Mouse (Mus musculus) thymus, adult 18-20 months (tissue): ENCODE results near the gene Fdxr.

ENCODE experiments used
- DNase-seq, 2 experiments: peaks; one replicate each; pipeline ENCODE4 v3.0.0; 2022; ENCODE audit warnings: mixed read lengths in 2 of 2

Gene Fdxr

DNA sequence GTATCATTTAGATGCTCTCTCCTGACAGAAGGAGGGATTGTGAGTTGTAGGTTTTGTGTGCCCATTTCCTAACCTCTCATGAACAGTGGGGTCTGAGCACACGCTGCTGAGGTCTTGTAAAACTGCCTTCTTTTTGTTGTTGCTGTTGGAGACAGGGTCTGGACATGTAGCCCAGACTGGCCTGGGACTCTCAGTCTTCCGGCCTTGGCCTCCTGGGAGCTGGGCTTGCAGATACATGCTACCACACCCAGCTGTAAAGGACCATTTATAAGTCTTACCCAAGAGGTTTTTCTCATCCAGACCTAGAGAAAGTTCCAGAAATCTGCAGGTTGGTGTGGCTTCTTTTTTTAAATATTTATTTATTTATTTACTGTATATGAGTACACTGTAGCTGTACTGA lies 11.5 kb upstream of the Fdxr start:
- DNase-seq = no peak

DNA sequence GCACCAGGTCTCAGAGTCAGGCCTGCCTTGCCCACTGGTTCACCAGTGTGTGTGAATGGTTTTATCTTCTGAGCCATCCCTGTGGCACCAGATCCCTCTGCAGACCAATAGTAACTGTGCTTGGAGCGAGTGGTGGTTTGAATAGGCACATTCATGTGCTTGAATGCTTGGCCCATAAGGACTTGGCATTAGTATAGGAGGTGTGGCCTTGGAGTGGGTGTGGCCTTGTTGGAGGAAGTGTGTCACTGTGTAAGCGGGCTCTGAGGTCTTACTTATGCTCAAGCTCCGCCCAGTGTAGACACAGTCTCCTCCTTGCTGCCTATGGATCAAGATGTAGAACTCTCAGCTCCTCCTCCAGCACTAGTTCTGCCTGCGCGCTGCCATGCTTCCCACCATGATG lies 10.5 kb upstream of the Fdxr start:
- no peak for DNase-seq

DNA sequence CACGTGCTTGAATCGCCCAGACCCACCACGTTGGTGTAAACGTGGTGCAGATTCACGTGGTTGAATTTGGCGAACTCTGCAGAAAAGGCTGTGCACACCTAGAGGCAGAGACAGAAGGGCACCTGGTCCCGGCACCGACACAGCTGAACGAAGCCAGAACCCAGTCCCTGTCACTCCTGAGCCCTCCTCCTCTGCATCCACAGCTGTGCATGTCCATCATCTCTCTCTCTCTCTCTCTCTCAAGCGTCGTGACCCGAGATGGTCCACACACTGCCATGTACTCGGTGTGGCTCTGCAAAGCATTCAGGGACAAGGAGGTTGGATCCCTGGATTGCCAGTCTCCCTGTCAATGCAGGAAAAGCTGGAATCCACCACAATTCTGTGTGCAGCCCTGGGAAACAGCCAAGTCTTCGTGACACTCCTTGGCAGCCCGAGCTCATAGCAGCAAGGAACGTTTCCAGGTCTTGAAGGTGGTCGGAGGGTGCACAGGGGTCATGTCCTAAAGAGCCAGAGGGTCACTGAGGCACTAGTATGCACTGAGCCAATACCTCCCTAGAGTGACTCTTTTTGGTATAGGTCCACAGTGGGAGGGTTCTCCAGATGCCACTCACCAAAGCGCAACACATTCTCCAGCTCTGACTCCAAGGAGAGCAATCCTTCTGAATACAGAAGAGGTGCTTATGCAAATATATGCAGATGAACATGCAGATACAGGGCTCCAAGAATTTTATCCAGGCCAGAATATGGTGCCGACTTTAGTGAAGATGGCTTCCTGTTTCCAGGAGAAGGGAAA lies 9.5 kb upstream of the Fdxr start:
- no peak for DNase-seq

DNA sequence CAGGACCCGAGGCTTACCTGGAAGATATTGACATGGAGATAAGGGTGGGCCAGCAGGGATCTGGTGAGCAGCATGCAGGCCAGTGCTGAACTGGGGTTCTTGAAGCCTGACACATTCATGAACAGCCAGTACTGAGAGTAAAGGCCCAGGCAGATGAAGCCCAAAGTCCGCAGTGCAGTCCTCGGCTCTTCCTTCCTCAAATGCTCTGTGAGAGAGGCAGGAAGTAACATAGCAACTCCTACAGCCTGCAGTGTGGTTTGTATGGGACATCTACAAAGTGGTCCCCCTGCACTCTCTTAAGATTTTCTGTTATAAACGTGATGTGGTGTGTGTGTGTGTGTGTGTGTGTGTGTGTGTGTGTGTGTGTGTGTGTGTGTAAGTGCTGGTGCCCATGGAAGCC lies 8.4 kb upstream of the Fdxr start:
- no peak for DNase-seq

DNA sequence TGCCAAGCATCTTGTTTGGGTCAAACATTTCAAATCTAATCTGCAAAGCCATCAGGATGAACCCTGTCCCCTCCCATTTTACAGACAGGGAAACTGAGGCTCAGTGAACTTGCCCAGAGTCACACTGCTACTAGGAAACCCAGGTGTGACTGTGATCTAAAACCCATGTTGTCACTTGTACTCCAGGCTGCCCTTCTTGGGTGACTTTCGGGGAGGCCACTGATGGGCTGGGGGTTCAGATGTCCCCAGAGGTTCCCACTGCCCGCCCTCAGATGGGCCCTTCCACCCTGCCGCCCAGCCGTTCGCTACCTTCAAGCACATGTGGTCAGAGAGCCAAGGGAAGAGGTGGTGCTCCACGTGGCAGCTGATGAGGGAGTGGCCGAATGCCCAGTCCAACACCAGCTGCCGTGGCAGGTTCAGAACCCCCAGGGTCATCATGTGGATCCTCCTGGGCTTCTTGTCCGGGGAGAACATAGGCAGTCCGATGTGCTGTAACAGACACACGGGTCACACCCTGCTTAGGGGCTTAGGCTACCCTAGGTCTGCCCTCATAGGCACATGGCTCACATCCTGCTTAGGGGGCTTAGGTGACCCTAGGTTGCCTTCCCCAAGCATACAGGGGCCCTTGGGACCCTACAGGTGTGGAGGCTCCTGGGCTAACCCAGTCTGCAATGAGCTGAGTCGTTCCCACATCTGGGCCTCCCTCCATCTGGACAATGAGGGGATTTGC lies 7.2 kb upstream of the Fdxr start:
- no peak for DNase-seq

DNA sequence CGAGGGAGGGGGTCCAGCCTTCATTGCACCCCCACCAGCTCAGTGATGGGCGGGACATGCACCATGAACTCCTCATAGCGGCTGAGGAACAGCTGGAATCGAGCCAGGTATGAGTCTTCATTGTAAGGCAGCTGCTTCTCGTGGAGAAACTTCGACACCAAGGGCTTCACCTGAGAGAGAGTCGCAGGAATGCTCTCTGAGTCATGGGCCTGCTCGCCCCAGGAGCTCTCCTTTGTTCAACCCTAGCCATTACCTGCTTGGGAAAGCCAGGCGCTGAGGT lies 6.6 kb upstream of the Fdxr start:
- no peak for DNase-seq

DNA sequence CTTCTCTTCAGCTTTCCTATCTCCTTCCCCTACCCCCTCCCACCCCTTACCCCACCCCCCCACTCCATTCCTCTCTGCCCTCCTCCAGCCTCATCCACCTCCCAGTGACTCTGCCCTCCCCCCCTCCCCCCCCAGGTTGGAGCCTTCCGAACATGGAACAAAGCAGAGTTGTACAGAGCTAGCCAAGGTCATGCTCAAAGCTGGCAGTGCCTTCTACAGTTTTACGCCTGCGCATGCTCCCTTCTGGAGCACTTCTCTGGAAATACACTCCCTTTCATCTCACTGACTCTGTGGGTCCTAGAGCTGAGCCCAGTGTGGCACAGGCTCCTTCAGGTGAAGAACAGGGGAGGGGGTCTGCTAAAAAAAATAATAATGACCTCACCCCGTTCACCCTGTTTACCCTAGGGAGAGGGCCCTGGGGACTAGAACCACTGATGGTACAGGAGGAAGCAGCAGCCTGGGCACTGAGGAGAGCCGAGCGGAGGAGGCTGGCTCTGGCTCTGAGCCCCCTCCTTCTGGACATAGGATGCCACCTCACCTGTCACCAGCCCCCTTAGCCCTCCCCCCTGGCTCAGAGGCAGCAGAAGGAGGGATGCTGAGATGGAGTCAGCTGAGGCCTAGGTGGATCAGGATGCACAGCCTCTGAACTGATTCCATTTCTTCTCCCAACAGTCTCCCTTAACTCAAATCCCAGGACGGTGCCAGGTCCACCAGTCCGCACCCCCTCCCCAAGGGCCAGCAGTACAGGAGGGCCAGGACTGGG lies 6.1 kb upstream of the Fdxr start:
- no peak for DNase-seq

DNA sequence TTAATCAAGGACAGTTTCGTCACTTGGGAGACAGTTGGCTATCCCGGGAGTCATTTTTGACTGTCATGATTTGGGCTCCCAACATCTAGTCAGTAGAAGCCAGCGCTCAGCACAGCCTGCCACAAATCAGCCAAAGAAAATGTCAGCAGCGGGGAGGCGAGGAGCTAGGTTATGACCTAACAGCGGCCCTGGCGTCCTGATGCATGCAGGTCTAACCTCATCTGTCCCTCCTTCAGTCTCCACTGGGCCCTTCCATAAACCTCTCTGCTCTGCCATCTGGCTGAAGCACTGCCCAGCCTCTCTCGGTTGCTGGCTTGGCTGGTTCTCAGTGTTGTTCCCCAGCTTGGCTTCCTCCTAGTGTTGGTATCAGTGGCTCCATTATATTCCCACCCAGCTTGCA lies 5.4 kb upstream of the Fdxr start:
- no peak for DNase-seq

DNA sequence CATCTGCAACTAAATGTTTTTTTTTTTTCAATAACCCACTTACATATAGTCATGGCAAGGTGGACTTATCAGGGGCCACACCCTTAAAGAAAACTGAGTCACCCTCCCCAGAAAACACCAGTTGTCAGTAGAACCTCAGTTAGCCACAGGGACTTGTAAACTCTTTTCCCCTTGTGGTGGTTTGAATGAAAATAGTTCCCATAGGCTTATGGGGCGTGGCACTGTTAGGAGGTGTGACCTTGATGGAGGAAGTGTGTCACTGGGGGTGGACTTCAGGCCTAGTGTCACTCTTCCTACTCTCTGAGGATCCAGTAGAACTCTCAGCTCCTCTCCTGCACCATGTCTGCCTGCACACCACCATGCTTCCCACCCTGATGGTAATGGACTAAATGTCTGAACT lies 2.9 kb upstream of the Fdxr start:
- DNase-seq = no peak

DNA sequence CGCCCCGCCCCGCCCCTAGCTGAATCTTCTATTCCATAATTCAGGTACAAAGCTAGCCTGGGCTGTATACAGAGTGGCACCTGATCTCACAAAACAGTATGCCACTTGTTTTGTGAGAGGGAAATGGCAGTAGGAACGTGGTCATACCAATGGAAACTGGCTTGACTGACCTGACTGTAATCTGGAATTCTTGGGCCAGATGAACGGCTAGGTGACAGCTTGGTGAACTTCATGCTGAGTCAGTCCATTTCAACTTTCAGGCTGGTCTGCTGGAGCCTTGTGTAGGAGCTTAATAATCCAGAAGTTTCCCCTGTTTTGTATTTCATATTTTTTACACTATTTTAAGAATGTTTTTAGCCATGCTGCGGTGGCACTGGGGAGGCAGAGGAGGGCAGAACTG lies 1.3 kb upstream of the Fdxr start:
- DNase-seq = no peak

DNA sequence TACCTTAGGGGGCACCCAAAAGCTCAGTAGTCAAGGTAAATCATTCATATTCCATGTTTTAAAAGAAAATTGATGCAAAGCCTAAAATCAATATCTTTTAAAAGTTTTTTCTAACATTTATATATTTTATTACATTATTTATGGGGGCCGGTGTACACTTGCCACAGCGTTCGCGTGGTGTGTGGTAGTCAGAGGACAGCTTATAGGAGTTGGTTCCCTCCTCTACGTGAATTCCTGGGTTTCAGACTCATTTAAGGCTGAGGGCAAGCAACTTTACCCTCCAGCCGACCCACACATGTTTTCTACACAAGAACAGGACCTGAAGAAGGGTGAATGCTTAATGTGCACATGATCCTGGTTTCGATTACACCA lies 740 bp upstream of the Fdxr start:
- DNase-seq = no peak

DNA sequence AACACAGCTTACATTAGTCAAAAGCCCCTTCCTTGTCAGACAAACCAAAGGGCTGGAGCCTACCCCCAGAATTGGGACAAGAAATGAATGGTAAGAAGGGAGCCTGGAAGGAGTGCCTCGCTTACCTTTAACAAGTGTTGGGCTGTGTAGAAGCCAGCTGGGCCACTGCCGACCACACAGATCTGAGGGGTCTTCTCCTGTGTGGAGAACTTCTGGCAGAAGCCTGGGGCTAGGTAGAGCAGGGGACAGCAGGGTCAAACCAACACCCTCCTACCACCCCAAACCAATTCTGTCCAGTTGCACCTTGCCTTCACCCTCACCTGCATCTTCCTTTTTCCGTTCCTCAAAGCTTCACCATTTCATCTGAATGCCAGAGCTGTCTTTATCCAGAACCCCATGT lies 896 bp downstream of the Fdxr start:
- DNase-seq = no peak

DNA sequence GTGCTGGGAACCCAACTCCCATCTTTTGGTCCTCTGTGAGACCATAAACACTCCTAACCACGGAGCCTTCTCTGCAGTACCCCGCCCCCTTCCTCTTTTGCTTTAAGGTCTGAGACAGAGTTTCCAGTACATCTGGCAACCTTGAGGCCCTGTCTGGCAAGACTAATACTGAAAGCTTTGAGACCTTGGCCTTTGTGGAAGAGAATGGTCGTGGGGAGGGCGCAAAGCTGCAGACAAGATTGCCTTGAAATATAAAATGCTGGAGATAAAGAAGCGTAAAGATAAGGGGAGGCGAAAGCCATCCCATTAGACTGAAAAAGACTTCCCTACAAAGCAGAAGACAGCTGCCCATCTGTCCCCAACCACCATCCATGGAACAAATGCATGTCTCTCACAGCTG lies 1.3 kb downstream of the Fdxr start:
- DNase-seq = no peak

DNA sequence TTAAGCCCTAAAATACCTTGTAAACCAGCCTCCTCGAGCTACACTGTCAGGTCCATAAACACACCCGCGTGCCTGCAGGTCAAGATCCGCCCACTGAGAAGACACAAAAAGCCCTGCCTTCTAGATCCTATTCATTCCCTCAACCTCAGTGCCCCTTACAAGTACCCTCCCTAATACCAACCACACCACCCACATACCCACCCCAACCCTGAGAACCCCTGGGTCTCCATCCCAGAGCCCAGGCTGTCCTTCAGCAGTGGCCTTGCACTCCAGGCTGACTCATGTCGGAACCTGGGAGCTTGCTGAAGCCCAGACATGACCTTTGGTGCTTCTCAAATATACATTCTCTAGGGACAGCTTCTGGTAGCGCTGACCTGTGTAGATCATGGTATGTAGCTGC lies 2.1 kb downstream of the Fdxr start:
- DNase-seq = no peak

DNA sequence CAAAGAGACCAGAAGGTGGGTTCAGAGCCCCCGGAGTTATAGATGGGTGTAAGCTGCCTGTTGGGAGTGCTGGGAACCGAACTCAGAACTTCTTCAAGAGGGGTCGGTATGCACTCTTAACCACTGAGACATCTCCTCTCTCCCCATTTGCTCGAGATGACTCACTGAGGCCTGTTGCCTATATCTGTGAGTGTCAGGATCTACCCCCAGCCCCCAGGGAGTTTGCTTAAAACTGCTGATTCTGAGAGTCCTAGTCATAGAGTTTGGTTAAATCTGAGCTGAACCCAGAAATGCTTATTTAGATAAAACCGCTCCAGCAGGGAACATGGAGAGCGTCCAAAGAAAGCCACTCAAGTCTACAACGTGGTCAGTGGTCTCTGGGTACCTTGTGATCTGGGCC lies 2.7 kb downstream of the Fdxr start:
- no peak for DNase-seq

DNA sequence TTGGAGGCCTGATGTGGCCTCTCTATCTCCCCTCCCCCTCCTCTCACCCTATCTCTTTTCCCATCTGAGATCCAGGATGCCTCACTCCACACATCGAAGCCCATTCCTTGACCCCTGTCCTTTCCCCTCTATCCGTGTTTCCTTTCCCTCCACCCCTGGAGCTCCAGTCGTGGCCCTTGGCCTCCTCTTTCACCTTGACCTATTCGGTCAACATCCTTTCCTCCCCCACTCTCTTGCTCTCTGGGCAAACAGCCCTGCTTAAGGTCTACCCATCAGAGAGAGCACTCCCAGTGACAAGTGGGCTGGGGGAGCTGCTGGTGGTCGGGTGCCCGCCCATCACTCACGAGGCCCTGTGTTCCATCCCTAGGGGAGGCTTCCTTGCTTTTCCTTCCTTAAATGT lies 3.1 kb downstream of the Fdxr start:
- DNase-seq = no peak

DNA sequence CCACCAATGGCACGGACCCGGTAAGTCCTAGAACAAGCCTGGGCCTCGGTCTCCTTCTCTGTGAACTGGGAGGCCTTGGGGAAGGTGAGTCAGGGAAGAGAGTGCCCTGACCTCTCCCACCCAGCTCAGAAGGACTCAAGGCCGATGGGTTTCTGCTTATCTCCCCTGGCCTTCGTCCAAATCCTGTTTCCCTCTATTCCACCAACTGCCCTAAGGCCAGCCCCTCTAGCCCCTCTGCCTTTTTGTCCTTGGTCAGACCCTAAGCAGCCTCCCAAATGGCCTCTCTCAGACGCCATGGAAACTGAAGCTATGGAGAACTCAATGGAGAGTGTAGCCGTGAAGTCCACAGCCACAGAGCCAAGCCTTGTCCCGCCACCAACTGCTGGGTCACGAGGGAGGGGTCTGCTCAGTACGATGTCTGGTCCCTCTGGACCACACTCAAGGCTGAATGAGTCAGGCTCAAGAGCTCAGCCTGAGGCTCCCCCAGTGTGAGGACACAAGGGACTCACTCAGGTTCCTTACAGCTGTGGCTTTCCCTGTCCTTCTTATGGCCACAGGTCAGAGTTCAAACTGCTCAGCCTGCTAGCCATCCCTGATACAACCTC lies 3.9 kb downstream of the Fdxr start:
- no peak for DNase-seq

DNA sequence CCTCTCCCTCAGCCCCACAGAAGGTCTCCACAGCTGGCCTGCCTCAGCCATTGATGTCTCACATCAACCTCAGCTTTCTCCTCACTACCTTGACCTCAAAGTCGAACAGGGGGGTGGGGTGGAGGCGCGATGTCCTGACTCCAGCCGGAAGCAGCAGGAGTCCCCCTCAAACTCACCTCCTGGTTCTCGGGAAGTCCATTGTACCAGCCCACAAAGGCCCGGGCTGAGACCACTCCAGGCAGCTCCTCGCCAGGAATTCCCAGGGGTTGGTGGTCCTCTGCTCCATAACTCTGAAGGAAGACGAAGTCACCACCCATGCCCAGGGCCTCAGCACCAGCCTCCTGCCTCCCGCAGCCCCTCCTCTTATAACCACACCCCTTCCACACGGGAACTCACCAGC lies 5.4 kb downstream of the Fdxr start:
- no peak for DNase-seq

DNA sequence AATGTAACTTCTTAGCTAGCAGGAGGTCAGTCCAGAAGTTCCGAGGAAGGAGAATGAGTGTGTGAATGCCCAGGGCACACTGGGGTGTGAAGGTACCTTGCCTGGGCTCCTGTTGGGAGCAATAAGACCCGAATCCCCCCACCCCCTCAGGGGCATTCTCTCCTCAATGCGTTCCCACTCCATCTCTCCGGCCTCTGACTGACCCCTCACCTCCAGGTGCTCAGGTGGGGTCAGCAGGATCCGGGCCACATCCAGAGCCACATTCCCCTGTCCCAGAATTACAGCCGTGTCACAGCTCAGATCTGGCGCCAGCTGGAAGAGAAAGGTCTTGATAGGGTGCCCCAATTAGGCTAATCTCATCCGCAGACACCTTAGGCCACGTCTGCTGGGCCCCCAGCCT lies 5.8 kb downstream of the Fdxr start:
- DNase-seq = no peak

DNA sequence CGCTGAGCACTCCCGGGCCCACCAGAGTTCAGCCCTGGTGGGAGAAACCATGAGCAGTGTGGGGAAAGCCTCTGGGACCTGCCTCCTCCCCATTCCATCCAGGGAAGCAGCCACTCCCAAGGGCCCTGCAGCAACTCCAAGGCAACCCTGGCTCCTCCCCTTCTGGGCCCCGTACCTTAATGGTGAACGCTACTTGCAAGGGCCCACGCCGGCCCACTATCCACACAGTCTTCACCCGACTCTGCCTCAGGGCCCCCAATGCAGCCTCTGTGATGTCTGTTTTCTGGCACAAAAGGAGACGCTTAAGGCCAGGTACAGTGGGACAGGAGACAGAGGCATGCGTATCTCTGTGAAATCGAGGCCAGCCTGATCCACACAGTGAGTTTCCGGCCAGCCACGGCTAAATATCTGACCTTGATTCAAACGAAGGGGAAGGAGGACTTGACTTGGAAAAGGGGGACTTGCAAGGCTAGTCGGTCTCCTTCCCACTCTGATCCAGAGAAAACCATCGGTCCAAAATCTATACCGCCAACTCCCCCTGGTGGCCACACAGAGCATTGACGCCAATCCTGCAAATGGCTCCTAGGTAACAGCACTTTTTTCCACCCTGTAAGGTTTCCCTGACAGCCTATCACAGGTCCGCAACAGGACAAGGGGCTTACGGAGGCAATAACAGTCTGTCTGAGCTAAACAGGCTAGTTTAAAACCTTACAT lies 6.5 kb downstream of the Fdxr start:
- peak; percentile 31 to 35 for DNase-seq

DNA sequence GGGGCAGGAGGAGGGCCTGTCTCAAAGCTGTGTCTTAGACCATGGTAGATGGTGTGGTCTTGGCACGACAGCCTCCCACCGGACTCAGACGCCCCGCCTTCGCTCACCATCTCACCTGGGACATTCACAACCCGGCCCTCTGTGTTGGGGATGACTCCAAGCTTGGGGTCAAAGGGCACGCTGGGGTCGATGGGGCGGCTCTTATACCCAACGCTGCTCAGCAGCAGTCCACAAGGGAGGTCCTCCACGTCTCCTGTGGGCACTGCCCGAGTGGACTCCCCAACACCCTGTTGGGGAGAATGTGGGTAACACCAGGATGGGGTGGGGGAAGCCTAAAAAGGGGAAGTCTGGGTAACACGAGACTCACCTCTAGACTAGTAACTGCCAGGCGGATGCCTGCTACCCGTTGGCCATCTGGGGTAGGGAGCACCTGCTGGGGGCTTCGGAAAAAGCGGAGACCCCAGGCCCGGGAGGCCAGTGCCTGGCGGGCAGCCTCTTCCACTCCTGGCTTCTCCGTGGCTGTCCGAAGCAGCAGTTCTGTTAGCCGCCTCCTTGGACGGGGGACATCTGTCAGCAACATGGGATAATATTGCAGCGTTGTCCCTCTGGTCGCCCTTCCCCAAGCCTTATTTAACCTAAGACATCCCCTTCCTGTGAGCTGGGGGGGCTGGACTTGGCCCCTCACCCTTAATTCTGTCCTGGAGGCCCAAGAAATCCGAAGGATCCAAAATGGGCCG lies 7.4 kb downstream of the Fdxr start:
- no peak for DNase-seq

DNA sequence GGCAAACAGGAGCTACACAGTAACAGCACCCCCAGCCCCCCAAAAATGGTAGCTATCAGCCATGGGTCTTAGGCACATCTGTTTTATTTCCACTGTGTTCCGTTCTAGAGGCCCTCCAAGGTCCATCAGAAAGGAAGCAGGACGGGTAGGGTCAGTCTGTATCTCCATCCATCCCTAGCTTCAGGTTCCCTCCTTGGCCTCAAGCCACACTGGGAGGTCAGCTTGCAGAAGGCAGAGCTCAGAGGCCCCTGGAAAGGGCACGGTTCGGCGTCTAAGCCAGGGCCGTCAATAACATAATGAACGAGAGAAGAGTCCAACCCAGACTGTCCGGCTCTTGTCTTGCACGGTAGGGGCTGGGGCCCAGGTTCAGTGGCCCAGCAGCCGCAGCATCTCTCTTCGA lies 8.9 kb downstream of the Fdxr start:
- DNase-seq = no peak
